Mouse (Mus musculus) hindlimb bud, embryonic 11.5 days (tissue): ENCODE results near the gene Pdzd2.
"Not testable (repeated sequence)": the region's sequence is repeated elsewhere in the genome, so short reads cannot be mapped to it uniquely, and the experiment has no call there.

ENCODE experiments used
- DNase-seq: peaks from one replicate; pipeline ENCODE4 v3.0.0-alpha.2; 2012; ENCODE audit warnings: low read depth, low spot score; ENCODE audit errors: extremely low spot score

Gene Pdzd2

GRCm38 (mm10) chr15:12394758-12395157 lies 345.0 kb downstream of the Pdzd2 start:
- DNase-seq: no peak

- DNase-seq: no peak
Measured at GRCm38 (mm10) chr15:12388726-12389489, 350.8 kb downstream of the Pdzd2 start.

DNA sequence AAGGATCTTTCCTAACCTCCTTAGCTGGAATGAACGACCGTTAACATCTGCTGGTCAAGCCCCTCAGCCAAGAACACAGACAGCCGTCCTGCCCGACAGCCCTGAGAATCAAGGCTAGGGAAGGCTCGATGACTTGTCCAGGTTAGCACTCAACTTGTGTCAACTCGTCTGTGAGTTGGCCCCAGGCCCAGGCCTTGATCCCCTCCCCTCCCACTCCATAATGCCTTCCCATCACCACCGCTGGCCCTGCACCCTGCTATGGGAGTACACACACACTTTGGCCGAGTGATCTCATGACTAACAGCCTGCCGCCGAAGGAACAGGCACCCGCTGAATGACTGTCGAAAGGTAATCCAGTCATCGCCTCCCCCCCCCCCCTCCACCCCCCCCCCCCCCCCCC lies 355.0 kb downstream of the Pdzd2 start:
- no peak for DNase-seq

GRCm38 (mm10) chr15:12380548-12380947 lies 359.2 kb downstream of the Pdzd2 start:
- peak; percentile 26 for DNase-seq

- DNase-seq: no peak
Measured at GRCm38 (mm10) chr15:12380057-12380456, 359.7 kb downstream of the Pdzd2 start.

DNA sequence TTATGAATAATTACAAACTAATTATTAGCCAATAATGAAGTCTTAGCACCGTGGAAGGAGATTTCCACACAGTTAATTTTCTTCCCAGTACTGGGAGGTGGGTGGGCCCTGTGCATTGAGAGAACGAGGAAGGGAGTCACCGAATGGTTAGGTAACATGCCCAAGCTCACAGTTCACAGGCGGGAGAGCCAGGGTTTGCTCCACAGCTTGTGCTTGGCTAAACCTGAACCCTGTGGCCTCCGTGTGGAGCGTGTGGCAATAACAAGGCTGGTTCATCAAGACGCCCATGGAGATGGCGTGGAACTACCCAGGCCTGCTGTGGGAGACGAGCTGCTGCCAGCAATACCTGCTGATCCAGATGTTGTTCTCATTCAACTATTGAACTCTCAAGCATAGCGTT lies 361.9 kb downstream of the Pdzd2 start:
- DNase-seq: no peak

- no peak for DNase-seq
Measured at GRCm38 (mm10) chr15:12376491-12377069, 363.1 kb downstream of the Pdzd2 start.

DNA sequence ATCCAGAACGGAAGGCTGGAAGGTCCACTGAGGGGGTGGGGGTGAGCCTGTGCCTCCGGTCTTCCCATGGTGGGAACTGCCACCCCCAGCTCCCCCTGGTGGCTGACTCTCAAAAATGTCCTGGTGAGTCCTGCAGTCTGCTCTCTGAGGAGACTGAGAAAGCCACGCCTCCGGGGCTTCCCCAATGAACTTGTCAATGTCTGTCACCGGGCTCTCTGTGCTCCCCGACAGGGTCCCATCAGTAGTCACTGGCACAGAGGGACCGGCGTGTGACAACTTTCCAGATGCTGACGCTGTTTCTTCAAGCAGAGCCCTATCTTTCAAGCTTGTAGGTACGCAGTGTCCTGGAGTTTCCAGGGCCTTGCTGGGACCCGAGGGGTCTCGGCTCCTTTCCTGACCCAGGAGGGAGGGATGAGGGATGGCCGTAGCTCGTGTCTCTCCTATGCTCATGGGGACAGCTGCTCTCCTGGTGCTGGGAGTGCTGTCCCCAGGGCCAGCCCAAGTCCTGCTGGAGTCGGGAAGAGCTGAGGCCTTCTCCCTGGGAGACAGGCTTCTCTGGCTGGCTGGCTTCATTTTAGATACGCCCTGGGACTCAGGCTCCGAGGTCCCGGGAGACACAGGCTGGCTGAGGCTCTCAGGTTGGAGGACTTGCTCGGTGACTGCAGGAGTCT lies 363.9 kb downstream of the Pdzd2 start:
- DNase-seq: peak; percentile 57

GRCm38 (mm10) chr15:12374916-12375315 lies 364.8 kb downstream of the Pdzd2 start:
- DNase-seq: no peak

GRCm38 (mm10) chr15:12373918-12374317 lies 365.8 kb downstream of the Pdzd2 start:
- no peak for DNase-seq

DNA sequence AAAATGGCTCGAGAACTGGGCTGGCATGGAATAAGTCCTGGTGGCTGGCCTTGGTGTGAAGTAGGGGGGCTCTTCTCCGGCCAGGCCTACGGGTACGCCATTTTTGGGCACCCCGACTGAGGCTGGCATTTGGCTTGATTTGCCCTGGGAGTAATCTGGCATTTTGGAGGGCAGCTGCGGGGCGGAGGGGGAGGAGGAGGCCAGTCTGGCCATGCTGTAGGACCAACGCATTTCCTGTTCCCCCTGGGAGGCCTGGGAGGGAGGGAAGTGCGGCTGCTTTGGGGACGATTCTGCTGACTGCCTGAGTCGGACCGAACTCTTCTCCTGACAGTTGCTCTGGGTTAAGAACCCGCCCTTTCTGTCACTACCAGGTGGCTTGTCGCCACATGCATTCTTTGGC lies 366.2 kb downstream of the Pdzd2 start:
- DNase-seq: no peak

DNA sequence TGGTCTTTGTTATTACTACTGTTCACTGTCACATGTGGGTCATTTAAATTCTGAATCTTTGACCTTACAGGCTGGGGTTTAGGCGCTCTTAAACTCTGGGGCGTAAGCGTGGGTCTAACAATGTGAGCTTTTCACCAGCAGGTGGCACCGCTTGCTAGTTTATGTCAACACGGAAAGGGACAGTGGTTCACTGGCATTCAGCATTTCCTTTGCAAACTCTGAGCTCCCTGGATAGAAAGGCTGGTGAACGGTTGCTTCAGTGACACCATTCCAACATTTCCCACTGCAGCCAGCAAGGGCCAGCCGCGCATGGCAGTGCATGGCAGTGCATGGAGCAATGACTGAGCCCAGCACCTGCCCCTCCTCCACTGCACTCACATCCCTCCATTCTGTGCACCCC lies 368.5 kb downstream of the Pdzd2 start:
- peak; percentile 58 for DNase-seq

GRCm38 (mm10) chr15:12370096-12370495 lies 369.6 kb downstream of the Pdzd2 start:
- no peak for DNase-seq

DNA sequence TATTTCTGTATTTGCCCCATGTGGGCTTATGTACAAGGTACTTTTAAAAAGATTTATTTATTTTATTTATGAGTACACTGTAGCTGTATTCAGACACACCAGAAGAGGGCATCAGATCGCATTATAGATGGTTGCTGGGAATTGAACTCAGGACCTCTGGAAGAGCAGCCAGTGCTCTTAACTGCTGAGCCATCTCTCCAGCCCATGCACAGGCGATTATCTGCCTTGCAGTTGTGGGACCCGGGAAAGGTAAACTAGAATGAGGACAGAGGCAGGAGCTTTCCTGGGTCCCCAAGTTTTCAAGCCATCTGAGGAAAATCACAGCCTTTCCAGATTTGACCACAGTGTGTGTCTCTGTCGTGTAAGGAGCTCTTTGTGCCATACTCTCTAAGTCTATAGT lies 370.9 kb downstream of the Pdzd2 start:
- no peak for DNase-seq

DNA sequence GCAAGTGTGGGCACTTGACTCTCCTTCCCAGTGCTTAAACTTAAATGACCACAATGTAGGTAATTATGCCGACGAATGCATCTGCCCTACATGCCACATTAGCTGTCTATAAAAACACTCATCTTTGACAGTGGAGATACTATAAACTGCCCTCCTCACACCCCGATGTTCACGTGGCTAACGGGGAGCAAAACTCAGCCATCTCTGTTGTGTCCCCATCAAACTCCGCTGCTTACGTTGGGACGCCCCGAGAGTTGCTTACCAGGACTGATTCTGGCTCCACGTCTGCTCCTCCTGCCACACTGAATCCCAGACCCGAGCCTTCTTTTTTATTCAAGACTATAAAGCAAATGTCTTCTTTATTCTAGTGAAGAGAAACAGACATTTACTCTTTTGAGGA lies 371.4 kb downstream of the Pdzd2 start:
- no peak for DNase-seq

DNA sequence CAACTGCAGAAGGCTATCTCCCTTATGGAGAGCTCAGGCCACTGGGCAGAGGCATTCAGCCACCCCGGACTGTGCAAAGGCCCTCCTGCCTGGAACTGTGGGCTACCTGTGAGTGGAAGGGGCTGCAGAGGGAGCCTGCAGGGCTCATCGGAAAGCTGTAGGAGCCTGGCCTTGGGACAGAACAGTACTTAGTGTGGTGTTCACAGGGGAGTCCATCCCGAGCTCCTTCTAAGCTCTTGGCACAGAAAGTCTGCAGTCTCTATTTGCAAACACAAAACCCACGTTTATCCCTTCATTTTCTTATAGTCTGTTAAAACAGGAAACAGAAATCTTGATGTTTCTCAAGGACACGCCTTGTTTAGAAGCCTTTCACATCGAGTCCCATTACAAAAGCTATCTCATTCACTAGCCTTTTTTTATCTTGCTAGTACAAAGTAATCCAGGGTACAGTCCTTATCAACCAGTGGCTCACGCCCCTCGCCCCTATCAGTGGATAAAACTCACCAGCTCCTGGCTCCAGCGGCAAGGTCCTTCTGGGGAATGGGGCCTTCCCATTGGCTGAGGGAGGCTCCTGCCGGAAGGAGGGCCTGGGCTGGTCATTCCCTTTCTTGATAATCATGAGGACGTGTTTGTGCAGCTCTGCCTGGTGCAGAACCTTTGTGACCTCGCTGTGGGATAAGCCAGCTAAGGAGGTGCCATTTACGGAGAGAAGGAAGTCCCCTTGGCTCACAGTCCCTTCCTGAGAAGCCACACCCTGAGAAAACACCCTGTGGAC lies 372.2 kb downstream of the Pdzd2 start:
- DNase-seq: no peak

DNA sequence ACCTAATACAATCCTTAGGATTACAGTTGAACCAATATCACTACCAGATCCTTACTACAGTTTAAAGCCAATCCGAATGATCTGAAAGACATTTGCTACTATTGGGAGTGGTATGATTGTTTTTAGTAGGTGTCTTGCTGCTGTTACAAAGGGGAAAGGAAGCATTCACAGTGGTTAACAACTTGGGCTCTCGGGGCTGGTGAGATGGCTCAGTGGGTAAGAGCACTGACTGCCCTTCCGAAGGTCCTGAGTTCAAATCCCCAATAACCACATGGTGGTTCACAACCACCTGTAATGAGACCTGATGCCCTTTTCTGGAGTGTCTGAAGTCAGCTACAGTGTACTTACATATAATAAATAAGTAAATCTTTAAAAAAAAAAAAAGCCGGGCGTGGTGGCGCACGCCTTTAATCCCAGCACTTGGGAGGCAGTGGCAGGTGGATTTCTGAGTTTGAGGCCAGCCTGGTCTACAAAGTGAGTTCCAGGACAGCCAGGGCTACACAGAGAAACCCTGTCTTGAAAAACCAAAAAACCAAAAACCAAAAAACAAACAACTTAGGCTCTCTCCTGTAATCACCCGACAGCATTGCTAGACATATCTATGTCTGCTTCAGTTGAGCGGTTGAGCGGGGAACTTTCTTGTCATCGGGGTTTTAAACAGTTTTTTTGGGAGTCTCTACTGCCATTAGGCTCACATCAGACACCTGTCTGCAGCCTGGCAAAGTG lies 373.0 kb downstream of the Pdzd2 start:
- DNase-seq: not testable (repeated sequence)

- no peak for DNase-seq
Measured at GRCm38 (mm10) chr15:12366072-12366469, 373.7 kb downstream of the Pdzd2 start.

DNA sequence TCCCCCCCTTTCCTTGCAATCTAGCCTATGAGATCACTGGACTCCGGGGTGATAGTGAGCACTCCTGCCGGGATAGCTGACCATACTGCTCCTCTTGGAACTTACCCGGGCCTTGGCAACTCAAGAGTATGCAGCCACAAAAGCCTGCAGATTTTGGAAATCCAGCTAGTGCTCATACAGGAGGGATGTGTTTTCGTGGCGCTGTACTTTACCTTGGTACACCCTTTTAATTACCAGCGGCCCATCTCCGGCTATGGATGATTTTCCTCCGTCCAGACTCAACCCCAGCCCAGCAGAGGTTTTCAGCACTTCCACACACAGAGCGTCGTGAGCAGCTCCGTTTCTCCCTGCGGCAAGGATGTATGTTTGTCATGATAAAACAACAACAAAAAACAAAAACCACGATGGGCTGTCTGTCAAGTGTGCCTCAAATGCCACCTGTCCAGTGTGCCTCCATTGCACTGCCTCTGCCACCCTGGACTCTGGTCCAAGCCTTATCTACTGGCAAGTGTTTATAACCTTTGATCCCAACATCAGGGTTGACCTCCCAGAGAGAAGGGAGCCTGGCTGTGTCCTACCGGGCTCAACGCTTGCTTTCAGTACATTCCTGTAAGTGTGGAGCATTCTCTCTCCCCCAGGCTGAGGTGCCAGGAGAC lies 374.2 kb downstream of the Pdzd2 start:
- DNase-seq: no peak

DNA sequence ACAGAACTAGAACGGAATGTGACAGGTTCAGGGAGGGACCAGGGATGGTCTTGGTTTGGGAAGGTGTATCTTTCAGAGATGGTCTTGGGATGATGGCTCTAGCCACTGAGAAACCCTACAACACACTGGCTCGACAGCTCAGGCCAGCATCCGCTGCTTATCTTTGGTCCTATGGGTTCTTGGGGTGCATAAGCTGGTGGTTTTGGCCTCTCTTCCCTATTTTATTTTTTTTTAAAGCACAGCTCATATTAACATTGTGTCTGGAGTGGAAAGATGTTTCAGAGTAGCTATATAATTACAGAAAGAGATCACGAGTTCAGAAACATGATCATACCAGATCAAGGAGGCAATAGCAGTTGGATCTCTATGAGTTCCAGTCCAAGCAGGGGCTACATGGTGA lies 375.6 kb downstream of the Pdzd2 start:
- DNase-seq: no peak
